Mouse (Mus musculus): ENCODE measurements around the gene Tgfbr3.
"Not testable (repeated sequence)": the region's sequence is repeated elsewhere in the genome, so short reads cannot be mapped to it uniquely, and the experiment has no call there.

The Tgfbr3 gene

DNA sequence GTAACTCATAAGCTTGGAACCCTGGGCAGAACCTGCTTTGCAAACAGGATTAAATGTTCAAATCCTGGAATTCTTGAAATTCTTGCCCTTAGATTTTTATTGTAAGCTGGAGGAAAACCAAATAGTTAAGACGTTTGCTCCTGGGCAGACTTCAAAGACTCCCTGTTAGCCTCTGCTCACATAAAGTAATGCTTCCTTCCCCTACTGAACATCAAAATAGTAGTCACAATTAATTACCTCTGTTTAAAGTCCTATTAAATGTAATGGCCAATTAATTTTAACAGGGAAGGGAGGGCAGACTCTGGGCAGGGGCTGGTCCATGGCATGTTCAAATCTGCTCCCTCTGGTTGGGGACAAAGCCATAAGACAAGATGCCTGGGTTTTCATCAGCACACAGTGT is 49.2 kb downstream of the Tgfbr3 start:
- DNase-seq (ENCODE audit: low spot score in 2 of 2), result no peak

DNA sequence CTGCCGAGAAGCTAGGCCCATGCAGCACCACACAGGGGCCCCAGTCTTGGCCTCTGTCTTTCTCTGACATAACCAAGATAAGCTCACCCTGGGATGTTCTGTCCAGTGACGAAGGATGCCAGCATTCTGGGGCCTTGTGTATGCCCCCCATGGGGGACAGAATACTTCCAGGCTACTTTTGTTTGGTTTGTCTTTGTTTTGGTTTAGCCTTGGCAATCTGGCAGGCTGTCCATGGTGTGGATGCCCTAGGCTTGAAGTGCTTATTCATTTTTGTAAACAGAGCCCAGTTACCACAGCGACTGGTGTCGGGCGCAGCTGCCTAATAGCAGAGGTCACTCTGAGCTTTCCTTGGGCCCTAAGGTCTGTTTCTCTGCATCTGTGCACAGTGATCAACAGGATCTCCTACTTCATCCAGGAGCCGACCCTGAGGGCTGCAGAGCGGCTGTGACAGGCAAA is 51.4 kb downstream of the Tgfbr3 start:
- DNase-seq (ENCODE audit: low spot score in 2 of 2), result no peak

DNA sequence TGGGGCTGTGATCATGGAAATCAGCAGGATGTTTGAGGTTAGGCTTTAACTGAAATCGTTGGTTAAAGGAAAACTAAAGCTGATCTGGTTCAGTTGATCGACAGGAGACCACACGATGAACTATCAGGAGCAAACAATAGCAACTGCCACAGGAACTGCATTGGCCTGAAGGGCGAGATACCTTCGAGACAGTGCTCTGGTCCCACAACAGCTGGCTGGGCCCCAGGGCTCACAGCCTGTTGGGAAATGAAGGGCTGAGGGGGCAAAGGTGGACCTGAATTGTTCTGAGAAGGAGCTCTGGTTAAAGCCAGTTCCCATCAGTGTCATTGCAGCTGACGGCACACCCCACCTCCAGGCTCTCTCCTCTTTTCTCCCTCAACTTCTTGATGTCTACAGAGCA is 52.5 kb downstream of the Tgfbr3 start:
- no peak for DNase-seq (ENCODE audit: low spot score in 2 of 2)

DNA sequence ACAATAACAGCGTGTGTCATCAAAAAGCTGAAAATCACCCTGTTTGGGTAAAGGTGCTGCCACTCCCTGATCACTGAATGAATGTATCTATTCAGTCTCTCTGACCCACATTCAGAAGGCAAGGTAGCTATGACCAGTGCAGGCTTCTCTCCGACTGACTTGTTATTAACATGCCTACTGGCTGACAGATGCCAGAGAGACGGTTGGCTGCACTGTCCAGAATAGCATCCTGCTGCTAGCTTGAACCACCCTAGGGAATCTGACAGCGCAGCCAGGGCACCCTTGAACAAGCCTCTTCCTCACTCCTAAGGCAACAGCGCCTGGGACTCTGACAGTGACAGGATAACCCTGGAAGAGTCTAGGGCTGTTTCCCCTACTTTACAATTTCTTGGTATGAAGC is 53.4 kb downstream of the Tgfbr3 start:
- no peak for DNase-seq (ENCODE audit: low spot score in 2 of 2)

DNA sequence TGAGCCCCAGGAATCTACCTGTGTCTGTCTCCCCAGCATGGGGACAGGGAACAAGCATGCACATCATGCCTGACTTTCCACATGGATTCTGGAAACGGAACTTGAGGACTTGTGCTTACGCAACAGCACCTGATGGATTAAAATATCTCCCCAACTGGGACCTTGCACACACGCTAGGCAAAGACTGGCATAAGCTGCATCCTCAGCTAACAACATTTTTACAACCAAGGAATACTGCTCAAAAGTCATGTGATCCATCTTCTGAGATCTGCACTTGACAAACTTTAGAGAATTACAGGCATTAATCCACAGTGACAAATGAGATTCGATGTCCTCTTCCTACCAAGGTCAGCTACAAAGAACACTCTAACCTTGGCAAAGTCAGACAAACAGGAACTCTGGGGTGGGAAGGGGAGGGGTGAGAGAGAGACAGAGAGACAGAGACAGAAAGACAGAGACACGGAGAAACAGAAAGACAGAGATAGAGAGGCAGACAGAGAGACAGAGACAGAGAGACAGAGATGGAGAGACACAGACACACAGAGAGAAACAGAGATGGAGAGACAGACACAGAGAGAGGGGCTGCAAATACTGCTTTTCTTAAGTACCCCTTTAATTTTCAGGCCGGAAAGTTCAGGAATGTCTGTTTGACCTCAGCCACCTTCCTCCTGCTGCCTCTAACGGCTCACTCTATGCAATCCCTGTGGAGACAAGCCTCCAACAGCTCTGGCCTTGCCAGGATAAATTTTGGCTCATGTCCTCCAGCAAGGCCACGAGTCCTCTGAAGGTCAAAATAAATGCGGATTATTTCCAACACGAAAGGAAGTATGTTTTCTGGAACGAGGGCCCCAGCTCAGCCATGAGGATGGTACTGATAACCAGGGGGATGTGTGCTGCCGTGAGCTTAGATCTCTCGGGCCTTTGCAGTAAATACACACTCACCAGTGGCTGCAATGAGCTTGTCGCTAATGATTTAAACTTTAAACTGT is 55.8 kb downstream of the Tgfbr3 start:
- no peak for DNase-seq (ENCODE audit: low spot score in 2 of 2)

DNA sequence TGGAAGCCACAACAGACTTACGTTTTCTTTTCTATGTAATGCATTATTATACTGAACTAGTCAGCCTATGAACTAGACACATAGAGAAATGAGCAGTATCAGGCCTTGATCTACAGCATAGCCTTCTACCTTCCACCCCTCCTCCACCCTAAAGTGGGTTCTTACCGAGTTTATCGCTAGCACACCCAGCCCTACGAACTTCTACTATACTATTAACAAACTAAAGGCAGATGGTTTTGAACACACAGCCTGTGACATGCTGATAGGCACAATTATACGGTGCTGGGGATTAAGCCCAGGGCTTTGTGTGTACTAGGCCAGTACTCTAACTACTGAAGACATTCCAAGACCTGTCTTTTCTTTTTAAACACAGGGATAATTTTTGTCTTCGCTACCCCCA is 59.2 kb downstream of the Tgfbr3 start:
- DNase-seq (ENCODE audit: low spot score in 2 of 2), result no peak

DNA sequence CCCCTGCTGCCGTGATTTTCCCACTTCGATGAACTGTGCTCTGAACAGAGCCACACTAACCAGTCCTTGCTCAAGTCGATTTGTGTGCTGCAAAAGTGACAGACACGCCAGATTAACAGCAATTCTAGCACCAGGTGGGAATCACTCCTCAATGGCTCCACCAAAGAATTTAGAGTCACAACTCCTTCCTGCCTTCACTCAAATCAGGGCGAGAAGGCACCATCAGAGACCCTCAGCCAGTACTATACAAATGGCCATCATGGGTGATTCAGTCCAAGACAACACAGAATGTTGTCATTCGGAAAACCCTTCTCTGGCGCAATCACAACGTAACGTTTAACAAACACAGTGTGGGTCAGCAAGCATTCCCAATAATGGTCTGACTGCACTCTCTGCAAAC is 60.4 kb downstream of the Tgfbr3 start:
- no peak for DNase-seq (ENCODE audit: low spot score in 2 of 2)

DNA sequence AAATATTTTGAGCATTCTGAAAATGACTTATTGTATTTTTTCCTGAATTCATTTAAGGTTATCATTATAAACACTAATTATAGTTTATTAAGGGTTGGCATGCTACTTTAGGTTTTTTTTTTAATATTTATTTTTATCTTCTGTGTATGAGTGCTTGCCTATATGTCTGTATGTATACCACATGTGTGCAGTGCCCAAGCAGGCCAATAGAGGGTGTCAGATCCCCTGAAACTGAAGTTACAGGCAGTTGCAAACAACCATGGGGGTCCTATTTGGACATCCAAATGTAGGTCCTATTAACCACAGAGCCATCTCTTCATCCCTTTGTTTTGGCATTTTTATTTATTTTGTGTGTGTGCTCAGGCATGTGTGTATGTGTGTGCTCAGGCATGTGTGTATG is 61.8 kb downstream of the Tgfbr3 start:
- DNase-seq (ENCODE audit: low spot score in 2 of 2), result no peak

DNA sequence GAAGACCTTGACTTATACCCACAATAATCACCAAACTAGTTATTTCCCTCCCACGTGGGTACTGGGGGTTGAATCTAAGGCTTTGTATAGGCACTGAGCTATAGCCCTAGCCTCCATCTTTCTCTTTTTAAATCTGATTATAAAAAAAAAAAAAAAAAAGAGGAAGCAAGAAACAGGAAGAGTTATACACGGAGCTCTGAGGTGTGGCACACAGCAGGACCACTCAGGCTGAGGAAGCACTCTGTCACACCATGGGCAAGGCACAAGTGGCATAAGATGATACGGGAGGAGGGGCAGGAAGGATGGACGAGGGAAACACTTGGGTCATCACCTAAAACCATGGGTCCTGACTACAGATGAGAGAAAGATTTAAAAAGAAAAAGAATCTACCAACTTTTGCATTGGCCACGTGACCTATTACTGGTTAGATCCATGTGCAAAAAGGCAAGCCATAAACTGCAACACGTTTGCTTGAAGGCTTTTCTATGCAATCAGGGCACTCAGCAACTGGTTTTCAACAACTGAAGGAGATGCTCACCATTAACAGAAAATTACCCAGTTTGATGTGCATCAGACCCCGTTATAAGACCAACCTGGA is 64.5 kb downstream of the Tgfbr3 start:
- DNase-seq (ENCODE audit: low spot score in 2 of 2), result no peak

DNA sequence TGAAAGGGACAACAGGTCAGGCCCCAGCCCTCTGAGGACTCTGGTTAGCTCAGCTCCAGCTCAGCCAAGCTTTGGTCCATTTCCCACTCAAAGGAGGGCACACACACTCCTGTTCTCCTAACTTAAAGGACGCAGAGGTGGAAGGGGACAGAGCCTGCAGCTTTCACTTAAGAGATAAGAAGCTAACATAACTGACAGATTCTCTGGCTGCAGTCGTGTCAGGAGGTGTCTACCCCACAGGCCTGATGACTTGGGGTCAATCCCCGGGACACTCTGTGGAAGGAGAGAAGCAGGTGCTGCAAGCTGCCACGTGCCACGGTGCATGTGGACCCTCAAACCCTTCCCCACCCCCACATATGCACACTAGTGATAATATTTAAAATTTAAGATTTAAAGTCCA is 65.3 kb downstream of the Tgfbr3 start:
- DNase-seq (ENCODE audit: low spot score in 2 of 2), result no peak

DNA sequence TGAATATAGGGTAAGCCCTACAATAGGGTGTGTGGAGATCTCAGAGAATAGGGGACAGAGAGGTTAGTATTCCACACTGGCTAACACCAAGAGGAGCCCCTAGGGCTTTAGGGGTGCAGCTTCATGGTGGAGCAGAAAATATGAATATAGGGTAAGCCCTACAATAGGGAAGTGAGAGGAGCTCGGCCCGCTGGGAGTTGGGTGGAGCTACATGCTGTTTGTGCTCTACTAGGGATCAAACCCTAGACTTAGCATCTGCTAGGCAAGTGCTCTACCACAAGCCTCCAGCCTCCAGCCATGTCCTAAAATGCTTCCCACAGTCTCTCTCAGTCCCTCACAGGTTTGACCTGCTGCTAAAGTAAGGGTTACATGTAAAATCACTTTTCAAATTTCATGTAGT is 65.9 kb downstream of the Tgfbr3 start:
- not testable (repeated sequence) for DNase-seq (ENCODE audit: low spot score in 2 of 2)

DNA sequence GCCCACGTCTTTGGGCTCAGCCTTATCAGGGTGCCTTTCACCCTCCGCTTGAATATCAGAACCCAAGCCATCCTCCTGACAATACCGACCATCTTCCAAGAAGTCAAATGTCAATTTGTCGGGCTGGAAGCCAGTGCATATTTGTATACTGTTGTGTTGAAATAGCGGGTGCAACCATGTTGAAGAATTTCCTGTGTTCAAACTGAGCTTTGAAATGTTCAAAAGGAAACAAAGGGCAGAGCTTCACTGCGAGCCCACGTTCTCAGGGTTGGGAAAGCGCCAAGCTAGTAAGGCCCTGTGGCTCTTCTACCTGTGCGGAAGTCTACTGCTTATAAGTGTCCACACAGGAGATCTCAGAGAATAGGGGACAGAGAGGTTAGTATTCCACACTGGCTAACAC is 66.4 kb downstream of the Tgfbr3 start:
- DNase-seq (ENCODE audit: low spot score in 2 of 2), result no peak

DNA sequence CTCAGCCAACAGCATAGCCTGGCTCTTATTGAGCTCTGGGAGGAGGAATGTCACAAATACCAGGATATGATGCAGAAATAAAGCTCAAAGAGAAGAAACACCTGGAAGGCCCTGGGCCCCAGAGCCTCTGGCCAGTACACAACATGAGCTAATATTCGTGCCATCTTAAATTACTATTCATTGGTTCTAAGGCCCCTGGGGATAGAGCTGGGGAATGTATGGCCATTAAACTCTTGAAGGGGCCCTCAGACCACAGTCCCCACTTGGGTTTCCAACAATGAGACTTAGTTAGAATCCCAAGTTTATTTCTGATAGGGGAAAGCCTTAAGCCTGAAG is 66.8 kb downstream of the Tgfbr3 start:
- DNase-seq (ENCODE audit: low spot score in 2 of 2), result no peak

DNA sequence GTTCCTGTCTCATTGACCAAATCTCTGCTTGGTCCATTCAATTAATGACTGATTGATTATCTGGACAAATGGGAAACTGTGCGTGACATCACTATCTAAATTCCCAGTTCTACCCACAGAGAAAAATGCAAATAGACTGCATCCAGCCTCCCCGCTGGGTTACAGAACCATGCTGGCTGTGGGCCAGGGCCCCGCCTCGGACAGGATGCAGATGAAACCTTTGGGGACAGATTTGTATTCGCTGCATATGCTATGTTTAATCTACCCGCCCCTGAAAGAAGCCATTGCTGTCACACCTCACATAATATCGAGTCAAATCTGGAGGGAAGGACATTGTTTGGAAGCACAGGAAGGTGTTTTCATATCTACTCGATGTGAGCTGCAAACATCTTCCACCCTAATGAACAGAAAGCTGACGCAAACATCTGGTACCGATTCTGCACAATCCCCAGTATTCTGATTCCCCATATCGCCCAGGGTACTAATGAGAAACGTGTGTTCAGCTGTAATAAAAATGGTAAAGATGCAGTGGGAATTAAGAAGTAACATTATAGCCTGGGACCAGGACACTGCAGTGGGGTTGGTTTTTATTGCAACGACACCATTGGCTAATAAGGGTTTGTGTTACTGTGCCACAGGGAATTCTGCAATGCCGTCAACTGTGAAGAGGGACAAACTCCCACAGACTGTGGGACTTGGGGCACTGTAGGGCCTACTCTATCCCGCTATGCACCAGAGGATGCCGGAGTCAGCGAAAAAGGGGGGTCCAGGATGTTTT is 67.3 kb downstream of the Tgfbr3 start:
- no peak for DNase-seq (ENCODE audit: low spot score in 2 of 2)

DNA sequence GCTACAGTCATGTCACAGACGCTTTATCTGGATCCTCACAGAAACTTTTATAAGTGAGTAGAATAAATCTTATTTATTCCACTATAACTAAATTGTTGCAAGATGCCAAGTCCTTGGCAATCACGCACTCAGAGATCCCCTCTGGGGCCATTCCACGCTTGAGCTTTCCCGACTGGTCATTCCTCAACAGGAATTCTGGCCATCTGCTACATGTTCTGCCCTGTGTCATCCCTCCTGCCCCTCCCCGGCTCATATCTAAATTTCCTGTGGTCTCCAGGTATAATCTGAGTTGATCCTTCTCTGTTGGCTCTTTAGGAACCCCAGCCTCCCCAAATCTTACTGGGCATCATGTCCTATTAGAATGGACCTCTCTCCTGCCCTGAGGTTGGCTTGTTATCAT is 68.5 kb downstream of the Tgfbr3 start:
- DNase-seq (ENCODE audit: low spot score in 2 of 2), result no peak

DNA sequence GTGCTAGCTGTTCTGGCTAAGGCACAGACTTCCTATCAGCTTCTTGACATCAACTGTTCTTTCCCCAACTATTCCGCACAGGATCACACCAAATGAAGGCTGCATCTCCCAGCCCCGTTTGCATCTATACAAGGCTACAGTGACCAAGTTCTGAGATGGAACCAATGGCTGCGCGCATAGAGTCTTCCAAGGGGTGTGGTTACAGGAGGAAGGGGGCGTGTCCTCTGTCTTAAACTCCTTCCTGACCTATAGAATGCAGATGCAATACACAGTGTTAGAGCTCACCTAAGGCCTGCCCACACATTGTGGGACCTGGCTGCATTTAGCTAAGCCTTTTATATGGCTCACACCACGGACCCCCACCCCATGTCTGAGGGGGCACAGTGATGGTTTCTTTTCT is 69.5 kb downstream of the Tgfbr3 start:
- DNase-seq (ENCODE audit: low spot score in 2 of 2), result no peak

DNA sequence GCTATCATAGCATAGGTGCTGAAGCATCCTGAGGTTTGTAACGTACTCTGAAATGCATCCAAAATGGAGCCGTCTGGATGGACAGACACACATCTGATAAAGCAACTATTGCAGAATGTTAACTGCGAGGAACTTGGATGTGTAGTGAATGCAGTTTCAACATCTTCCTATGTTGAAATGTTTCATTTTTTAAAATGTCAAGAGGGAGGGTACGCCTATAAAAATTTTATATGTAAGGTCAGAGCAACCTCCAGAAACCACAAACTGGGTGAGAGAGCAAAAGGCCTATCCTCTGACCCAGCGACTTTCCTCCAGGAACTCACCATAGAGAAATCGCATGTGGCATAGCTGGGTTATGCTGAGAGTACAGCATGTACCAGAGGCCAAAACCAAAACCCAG is 70.1 kb downstream of the Tgfbr3 start:
- no peak for DNase-seq (ENCODE audit: low spot score in 2 of 2)

DNA sequence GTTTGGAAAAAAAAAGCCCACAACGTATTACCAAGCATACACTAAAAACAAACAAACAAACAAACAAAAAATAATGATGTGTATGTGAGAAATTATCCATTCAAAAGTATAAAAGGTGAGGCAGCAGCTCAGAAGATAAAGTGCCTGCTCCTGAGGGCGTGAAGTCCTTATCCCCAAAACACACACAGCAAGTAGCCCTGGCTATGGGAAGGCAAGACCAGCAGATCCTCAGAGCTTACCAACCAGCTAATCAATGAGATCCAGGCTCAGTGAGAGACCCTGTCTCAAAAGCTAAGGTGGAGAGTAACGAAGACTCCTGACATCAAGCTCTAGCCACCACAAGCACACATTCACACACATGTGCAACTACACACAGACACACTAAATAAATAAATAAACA is 70.8 kb downstream of the Tgfbr3 start:
- no peak for DNase-seq (ENCODE audit: low spot score in 2 of 2)

DNA sequence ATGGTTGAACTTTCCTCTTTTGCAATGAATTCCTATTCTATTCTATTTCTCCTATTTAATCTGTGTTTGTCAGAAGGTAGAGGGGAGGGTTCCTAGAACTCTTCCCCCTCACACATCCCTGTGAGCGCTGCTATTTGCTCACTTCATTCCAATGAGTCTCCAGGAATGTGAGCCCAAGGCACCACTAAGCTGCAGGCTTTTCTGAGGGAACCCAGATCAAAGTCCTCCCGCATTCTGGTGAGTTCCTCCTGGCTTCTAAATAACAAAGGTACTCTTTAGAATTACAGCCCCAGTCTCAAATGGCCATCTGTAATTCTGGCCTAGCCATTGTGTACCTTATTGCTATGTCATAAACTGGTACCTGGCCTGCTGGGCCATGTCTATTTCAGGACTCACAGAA is 72.3 kb downstream of the Tgfbr3 start:
- DNase-seq (ENCODE audit: low spot score in 2 of 2), result no peak

DNA sequence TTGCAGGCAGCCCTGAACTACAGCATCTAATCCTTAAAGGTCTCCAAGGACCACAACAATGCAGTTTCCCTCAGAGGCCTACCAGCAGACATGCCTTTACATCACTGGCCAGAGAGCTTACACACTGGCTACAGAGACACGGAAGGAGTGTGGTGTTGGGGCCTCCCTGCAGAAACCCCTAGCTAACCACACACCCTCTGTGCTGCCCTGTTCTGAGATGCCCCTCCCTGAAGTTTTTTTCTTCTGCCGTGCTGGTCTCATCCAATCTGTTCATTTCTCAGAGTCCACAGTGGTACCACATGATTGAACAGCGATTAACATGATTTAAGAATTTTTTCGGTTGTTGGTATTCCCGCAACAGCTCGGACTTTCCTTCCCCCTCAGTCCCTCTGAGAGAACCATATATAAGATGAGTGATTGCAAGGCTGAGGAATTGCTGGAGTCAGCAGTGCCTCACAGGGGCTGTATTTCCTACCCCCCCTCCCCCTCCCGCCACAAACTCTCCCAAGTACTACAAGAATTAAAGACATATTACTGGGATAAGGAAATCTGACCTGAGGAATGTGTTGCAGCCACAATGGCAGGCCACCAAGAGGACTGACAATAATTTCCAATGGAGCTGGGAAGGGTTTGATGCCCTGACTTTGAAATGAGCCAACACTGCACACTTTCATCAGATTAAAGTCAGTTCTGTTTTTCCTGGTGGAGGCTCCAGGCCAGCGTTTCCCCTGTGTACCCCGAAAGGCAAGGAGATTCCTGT is 75.9 kb downstream of the Tgfbr3 start:
- no peak for DNase-seq (ENCODE audit: low spot score in 2 of 2)

DNA sequence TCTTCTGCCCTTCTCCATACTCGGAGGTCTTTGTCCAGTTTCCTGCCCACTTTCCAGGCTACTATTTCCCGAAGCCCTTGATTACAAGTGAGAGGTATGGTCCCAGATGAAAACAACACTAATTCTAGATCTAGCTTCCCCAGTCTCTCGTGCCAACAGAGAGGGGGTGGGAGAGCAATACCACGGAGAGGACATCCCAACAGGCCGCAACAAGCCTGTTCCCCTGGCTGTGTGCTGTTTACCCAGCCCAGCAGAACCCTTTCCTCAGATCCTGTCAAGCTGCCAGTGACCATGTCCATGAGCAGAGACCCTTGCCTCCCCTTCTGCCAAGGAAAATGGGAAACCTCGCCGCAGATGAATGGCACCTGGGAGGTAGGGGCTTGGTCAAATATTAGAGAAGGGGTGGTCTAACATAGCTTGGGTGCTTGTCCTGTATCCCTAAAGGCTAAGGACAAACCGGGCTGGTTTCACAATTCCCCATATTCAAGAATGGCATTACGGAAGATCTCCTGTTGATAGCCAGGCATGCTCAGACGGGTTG is 77.5 kb downstream of the Tgfbr3 start:
- DNase-seq (ENCODE audit: low spot score in 2 of 2), result no peak

DNA sequence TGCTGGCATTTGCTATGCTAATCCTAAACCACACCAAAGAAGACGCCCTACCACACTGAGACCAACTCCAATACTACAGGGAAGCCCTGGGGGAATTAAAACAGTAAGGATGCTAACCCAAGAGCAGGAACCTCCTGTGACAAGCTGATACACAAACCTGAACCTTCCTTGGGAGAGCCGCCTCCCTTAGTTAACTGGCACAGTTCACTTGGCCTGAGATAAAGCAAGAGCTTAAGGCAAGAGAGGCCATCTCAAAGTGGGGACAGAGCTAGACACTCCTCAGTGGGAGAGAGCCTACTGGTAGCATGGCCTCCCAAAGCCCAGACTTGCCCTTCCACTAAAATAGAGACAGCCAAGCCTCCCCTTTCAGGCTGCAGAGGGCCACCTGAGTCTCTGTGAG is 79.4 kb downstream of the Tgfbr3 start:
- DNase-seq (ENCODE audit: low spot score in 2 of 2), result no peak

All from frontal cortex, postnatal 10 days (tissue).